In the genomic region with DNA sequence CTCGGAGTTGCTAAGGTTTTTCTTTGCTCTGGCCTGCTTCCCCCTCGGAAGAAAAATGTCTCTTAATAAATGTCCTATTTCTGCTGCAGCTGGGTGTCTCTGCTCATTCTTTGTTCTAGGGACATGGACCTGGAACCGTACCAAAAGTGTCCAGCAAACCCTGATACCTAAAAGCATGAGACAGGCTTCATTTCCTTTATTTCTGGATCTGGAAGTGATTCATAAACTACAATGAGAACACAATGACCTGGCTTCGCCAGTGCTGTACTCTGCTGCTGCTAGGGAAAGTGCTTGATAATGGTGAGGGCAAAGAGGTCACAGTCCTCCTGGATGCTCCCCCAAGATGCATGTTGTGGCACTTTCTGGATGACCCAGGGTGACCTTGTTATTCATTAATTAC, we compare ENCODE assay signal across 11 mouse cellular contexts.
DNase-seq lines count a peak whose midpoint lies in the region; ATAC-seq lines count a peak whose summit lies in the region.
"Had no signal": no experiment of that assay in that cellular context is flagged by ENCODE, and none has a peak within 500 bp of the region (broad histone marks: within the 10 kb centered on the region; RNA-seq: fewer than 3 reads in every experiment).

No protein-coding gene starts in this region.

- H3K9ac ChIP-seq in heart, embryonic 13.5 days: no peak overlapping the region
- no peak overlapping the region for H3K9ac ChIP-seq in liver, embryonic 16.5 days (ENCODE audit: low read depth, low read length)
- H3K9ac ChIP-seq in liver, embryonic 12.5 days: no peak overlapping the region
- no peak overlapping the region for H3K9ac ChIP-seq in forebrain, embryonic 16.5 days (replicated peaks; ENCODE audit: low read depth, low read length)
- H3K9ac ChIP-seq in midbrain, embryonic 15.5 days: no peak overlapping the region

- H3K4me2 ChIP-seq in heart, embryonic 13.5 days: no peak overlapping the region
- H3K4me2 ChIP-seq in liver, embryonic 16.5 days (ENCODE audit: low read depth, low read length): no peak overlapping the region
- no peak overlapping the region for H3K4me2 ChIP-seq in liver, embryonic 12.5 days
- H3K4me2 ChIP-seq in forebrain, embryonic 16.5 days (ENCODE audit: low read length): no peak overlapping the region
- H3K4me2 ChIP-seq in midbrain, embryonic 15.5 days: no peak overlapping the region

- WGBS in heart, embryonic 13.5 days: 48% methylated on average over 4 of the region's 4 CpGs
- WGBS in liver, embryonic 16.5 days (ENCODE audit: insufficient replicate concordance): 54% methylated on average over 4 of the region's 4 CpGs
- 49% methylated on average over 4 of the region's 4 CpGs for WGBS in liver, embryonic 12.5 days (ENCODE audit: insufficient replicate concordance)
- WGBS in forebrain, embryonic 16.5 days: 47% methylated on average over 4 of the region's 4 CpGs
- WGBS in midbrain, embryonic 15.5 days: 36% methylated on average over 4 of the region's 4 CpGs

- H3K27me3 ChIP-seq in heart, embryonic 13.5 days (replicated peaks): no peaks in the 10 kb centered on the region
- H3K27me3 ChIP-seq in liver, embryonic 16.5 days (ENCODE audit: control insufficient read depth, insufficient read depth, low read depth, low read length): no peaks in the 10 kb centered on the region
- H3K27me3 ChIP-seq in liver, embryonic 12.5 days (replicated peaks): no peaks in the 10 kb centered on the region
- no peaks in the 10 kb centered on the region for H3K27me3 ChIP-seq in forebrain, embryonic 16.5 days (replicated peaks; ENCODE audit: control insufficient read depth, insufficient read depth, low read length)
- H3K27me3 ChIP-seq in midbrain, embryonic 15.5 days (replicated peaks): no peaks in the 10 kb centered on the region
- H3K27me3 ChIP-seq: Patski had no signal

- no peak overlapping the region for H3K4me3 ChIP-seq in heart, embryonic 13.5 days
- H3K4me3 ChIP-seq in liver, embryonic 16.5 days (ENCODE audit: low read depth, low read length): no peak overlapping the region
- H3K4me3 ChIP-seq in liver, embryonic 12.5 days: no peak overlapping the region
- no peak overlapping the region for H3K4me3 ChIP-seq in forebrain, embryonic 16.5 days (replicated peaks; ENCODE audit: low read length)
- no peak overlapping the region for H3K4me3 ChIP-seq in midbrain, embryonic 15.5 days

- peak overlapping the region; percentile 50; the same call in 1 of the 2 replicates for H3K27ac ChIP-seq in heart, embryonic 13.5 days (replicated peaks)
- H3K27ac ChIP-seq in liver, embryonic 16.5 days (ENCODE audit: low read length): no peak overlapping the region
- H3K27ac ChIP-seq in liver, embryonic 12.5 days: no peak overlapping the region
- peak overlapping the region; percentile 44; the same call in 1 of the 2 replicates for H3K27ac ChIP-seq in forebrain, embryonic 16.5 days (ENCODE audit: low read length)
- H3K27ac ChIP-seq in midbrain, embryonic 15.5 days: peak overlapping the region; percentile 92

- H3K9me3 ChIP-seq in heart, embryonic 13.5 days: no peaks in the 10 kb centered on the region
- no peaks in the 10 kb centered on the region for H3K9me3 ChIP-seq in liver, embryonic 16.5 days (replicated peaks; ENCODE audit: control insufficient read depth, low read length)
- H3K9me3 ChIP-seq in liver, embryonic 12.5 days (replicated peaks): no peaks in the 10 kb centered on the region
- H3K9me3 ChIP-seq in forebrain, embryonic 16.5 days (ENCODE audit: control insufficient read depth, low read length): no peaks in the 10 kb centered on the region
- H3K9me3 ChIP-seq in midbrain, embryonic 15.5 days: no peaks in the 10 kb centered on the region

- 0 out of 2 replicates have a peak, but pooled peaks cover 3% of the 10 kb centered on the region for H3K4me1 ChIP-seq in heart, embryonic 13.5 days
- no peaks in the 10 kb centered on the region for H3K4me1 ChIP-seq in liver, embryonic 16.5 days (ENCODE audit: control insufficient read depth, low read depth, low read length)
- H3K4me1 ChIP-seq in liver, embryonic 12.5 days: no peaks in the 10 kb centered on the region
- peaks cover 23% of the 10 kb centered on the region for H3K4me1 ChIP-seq in forebrain, embryonic 16.5 days (replicated peaks; ENCODE audit: control insufficient read depth, insufficient read depth, low read length)
- H3K4me1 ChIP-seq in midbrain, embryonic 15.5 days: peaks cover 30% of the 10 kb centered on the region

- no peaks in the 10 kb centered on the region for H3K36me3 ChIP-seq in heart, embryonic 13.5 days
- H3K36me3 ChIP-seq in liver, embryonic 16.5 days (ENCODE audit: control insufficient read depth, insufficient read depth): no peaks in the 10 kb centered on the region
- H3K36me3 ChIP-seq in liver, embryonic 12.5 days: no peaks in the 10 kb centered on the region
- H3K36me3 ChIP-seq in forebrain, embryonic 16.5 days (ENCODE audit: control insufficient read depth, insufficient read depth): no peaks in the 10 kb centered on the region
- no peaks in the 10 kb centered on the region for H3K36me3 ChIP-seq in midbrain, embryonic 15.5 days (replicated peaks)

- DNase-seq in heart, adult 11 months: no peak
- DNase-seq in B cell, adult 2 months: no peak
- no peak for DNase-seq in natural killer cell, adult 2 months (ENCODE audit: low spot score in 2 of 2)
- DNase-seq: cerebellum, adult 2 months; spleen, adult 18-20 months had no signal

- no peak for ATAC-seq in heart, embryonic 13.5 days (ENCODE audit: extremely low read depth, insufficient number of reproducible peaks, low FRiP score, low TSS enrichment)
- peak; percentile 24; the same call in 1 of the 2 replicates for ATAC-seq in liver, embryonic 16.5 days (ENCODE audit: low read depth)
- ATAC-seq in liver, embryonic 12.5 days: no peak
- no peak for ATAC-seq in forebrain, embryonic 16.5 days
- no peak for ATAC-seq in midbrain, embryonic 15.5 days (replicated peaks)
- ATAC-seq: Patski had no signal

Comparison
In these comparisons a context has a peak if more than half of its experiments do, and no peak if none do; other contexts are left out.
1. H3K27ac ChIP-seq: peak in heart, embryonic 13.5 days (single experiment), forebrain, embryonic 16.5 days (single experiment) and midbrain, embryonic 15.5 days (single experiment); none in liver, embryonic 16.5 days (single experiment) and liver, embryonic 12.5 days (single experiment).